Mouse (Mus musculus) frontal cortex, adult (tissue): ENCODE measurements at regions not wholly inside any gene's neighbourhood (a gene's known extent, or its start where the extent isn't known, plus 50 kb on each side); places are given as distances from the start of the nearest gene placed in this dataset.

Source experiments
- ATAC-seq: cut with Nextera tagmentation; 2 replicates; pipeline ENCODE4 v1.9.2; 2017; ENCODE audit warnings: mild to moderate bottlenecking, moderate library complexity, mixed read lengths; ENCODE audit not compliant: low TSS enrichment

GRCm38 (mm10) chrX:136321692-136322091 is 51.6 kb downstream of the Bex3 start:
- peak; percentile 72 for ATAC-seq

- no peak for ATAC-seq
These were observed 95.8 kb downstream of the Bex3 start for GRCm38 (mm10) chrX:136365809-136366208.
